Mouse (Mus musculus): ENCODE measurements at regions not wholly inside any gene's neighbourhood (a gene's known extent, or its start where the extent isn't known, plus 50 kb on each side); places are given as distances from the start of the nearest gene placed in this dataset.
"Not testable (repeated sequence)": the region's sequence is repeated elsewhere in the genome, so short reads cannot be mapped to it uniquely, and the experiment has no call there.

- DNase-seq (ENCODE audit: low spot score) = not testable (repeated sequence)
These were observed 94.6 kb upstream of the Spin2g start for GRCm38 (mm10) chrX:34333150-34333549.

DNA sequence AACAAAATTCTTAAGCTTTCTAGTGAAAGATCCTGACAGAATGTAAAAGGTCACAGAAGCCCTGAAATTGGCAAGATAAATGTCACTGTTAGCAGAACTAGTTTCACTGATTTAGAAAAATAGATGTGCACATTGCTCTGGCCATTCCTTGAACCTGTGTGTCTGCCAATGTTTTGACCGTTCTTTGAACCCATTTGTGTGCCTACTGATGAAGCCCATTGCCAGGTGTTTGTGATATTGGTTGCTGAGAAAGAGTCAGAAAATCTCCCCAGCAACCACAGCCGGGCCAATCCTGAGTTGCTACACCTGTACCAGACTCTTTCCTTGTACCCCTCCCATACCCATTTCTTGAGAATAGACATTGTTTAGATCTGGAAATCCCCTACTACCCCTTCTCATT, 86.6 kb upstream of the Spin2g start:
- peak; percentile 11 for DNase-seq (ENCODE audit: low spot score)

- DNase-seq (ENCODE audit: low spot score) = not testable (repeated sequence)
These were observed 79.2 kb upstream of the Spin2g start for GRCm38 (mm10) chrX:34317727-34318126.

GRCm38 (mm10) chrX:34314139-34314538, 75.6 kb upstream of the Spin2g start:
- DNase-seq (ENCODE audit: low spot score) = not testable (repeated sequence)
